Mouse (Mus musculus) cerebellum, adult 2 months (tissue): ENCODE measurements around the gene Trim54. TPM values are rescaled to one million over a fixed set of nuclear protein-coding genes. Genes with fewer than 3 reads are reported as not detected.

Source experiments
- DNase-seq, 2 experiments: peaks; one replicate each; pipeline ENCODE4 v3.0.0; 2021
- H3K27ac ChIP-seq: fragments of 200-500 bp; 2 replicates; pipeline ENCODE4 v1.5.1; 2012; ENCODE audit warnings: low read length, control low read depth, inconsistent platforms; ENCODE audit not compliant: insufficient read depth
- H3K27me3 ChIP-seq: fragments of 200-500 bp; 2 replicates; pipeline ENCODE4 v1.6.1; 2012; ENCODE audit warnings: inconsistent platforms, mild to moderate bottlenecking, low read length, moderate library complexity; ENCODE audit not compliant: control insufficient read depth, insufficient read depth
- H3K4me1 ChIP-seq: fragments of 200-500 bp; 2 replicates; pipeline ENCODE4 v1.6.1; 2011; ENCODE audit warnings: low read length; ENCODE audit not compliant: control insufficient read depth, insufficient read depth
- H3K4me3 ChIP-seq: fragments of 200-500 bp; replicated peaks from 2 replicates; pipeline ENCODE3; 2011; ENCODE audit warnings: mild to moderate bottlenecking, low read depth, low read length, control low read depth; ENCODE audit not compliant: insufficient read depth
- CTCF ChIP-seq: fragments of 200-500 bp; IDR thresholded peaks from 2 replicates; pipeline ENCODE4 v1.5.1; 2011; ENCODE audit warnings: low read depth, mild to moderate bottlenecking, control low read depth, low read length, moderate library complexity, borderline replicate concordance; ENCODE audit not compliant: insufficient read depth
- POLR2A ChIP-seq: fragments of 200-500 bp; IDR thresholded peaks from 2 replicates; pipeline ENCODE4 v1.6.1; 2011; ENCODE audit warnings: low read length, control low read depth, borderline replicate concordance; ENCODE audit not compliant: insufficient read depth
- WGBS: fragments of 180-500 bp; shearing (Covaris S2); methylation state at CpG from one replicate; pipeline ENCODE4 v1.1.7; 2018; 5-methylcytosine and 5-hydroxymethylcytosine counted together
- polyA plus RNA-seq: library from polyadenylated mRNA; depleted of rRNA; stranded (reverse); fragments of >200 nt; gene quantifications from 2 replicates; pipeline ENCODE4 v1.2.3, GENCODE M21; 2012

The Trim54 gene
- polyA plus RNA-seq, 1 experiment = not detected

DNA sequence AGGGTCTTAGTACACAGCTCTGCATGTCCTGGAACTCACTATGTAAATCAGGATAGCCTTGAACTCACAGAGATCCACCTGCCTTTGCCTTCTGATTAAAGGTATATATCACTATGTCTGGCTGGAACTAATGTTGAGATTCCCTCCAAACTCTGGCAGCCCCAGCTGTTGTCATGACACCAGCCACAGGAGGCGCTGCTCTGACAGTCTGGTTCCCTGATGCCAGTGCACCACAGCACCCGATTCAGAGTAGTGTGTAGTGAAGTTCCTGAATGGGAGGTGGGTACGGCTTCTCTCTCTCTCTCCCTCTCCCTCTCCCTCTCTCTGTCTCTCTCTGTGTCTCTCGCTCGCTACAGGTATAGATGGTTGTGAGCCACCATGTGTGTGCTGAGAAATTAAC lies 34.2 kb upstream of the Trim54 start:
- TF ChIP-seq CTCF (peak; percentile 52), POLR2A (no peak)
- no peak for DNase-seq
- no peaks in the 10 kb centered on the region for H3K27me3 ChIP-seq
- H3K27ac ChIP-seq = no peak overlapping the region
- 12% methylated on average over 5 of the region's 5 CpGs for WGBS
- H3K4me1 ChIP-seq = no peaks in the 10 kb centered on the region
- H3K4me3 ChIP-seq = no peak overlapping the region

DNA sequence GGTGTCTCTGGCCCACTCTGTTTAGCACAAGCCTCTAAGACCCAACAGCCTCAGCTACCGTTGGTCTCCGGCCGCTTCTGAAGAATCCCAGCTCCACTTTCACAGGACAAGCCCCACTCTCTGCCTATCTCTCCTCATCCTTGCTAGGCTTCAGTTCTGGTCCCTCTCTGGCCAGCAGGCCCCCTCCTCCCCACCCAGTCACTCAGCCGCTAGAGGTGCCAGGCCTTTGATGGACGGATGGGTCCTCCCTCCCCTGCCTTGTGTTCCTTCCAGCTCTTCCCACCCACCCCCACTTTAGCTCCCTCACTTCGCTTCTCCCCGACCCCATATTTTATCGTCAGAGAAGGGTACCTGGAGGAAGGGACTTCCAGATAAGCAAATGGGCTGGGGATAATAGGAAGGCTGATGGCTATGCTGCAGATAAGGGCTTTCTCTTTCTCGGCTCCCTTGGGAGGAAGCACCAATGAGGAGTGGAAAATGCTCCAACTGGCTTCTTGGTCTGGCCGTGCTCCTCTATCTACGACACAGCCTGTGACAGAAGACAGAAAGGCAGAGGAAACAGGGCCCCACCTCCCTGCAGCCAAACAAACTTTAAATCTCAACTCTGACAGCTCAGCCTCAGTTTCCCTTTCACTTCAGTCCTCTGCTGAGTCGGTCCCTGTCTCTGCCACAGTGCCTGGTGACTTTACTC lies 33.4 kb upstream of the Trim54 start:
- H3K27ac ChIP-seq = no peak overlapping the region
- WGBS = 37% methylated on average over 12 of the region's 12 CpGs
- H3K4me1 ChIP-seq = no peaks in the 10 kb centered on the region
- no peaks in the 10 kb centered on the region for H3K27me3 ChIP-seq
- no peak for DNase-seq
- no peak overlapping the region for H3K4me3 ChIP-seq
- TF ChIP-seq CTCF (no peak), POLR2A (no peak)

DNA sequence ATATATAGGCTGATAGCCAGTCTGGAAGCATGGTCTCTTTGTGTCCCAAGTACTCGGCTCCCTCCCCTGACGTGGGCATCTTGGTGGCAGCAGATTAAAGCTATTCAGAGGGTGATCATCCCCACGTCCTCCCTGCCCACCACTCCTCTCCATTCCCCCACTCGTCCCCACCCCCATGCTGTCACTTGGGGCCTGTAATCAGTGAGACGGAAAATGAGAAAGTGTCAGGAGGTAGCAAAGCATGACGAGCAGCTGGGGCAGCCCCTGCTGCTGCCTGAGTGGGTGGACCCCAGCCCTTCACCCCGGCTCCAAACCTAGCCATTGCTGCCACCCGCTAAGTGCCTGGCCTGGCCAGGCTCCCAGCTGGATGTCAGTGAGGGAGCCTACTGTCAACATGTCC lies 32.6 kb upstream of the Trim54 start:
- H3K4me3 ChIP-seq = no peak overlapping the region
- H3K27ac ChIP-seq = no peak overlapping the region
- H3K27me3 ChIP-seq = no peaks in the 10 kb centered on the region
- WGBS = 9% methylated on average over 8 of the region's 8 CpGs
- no peaks in the 10 kb centered on the region for H3K4me1 ChIP-seq
- no peak for DNase-seq
- TF ChIP-seq POLR2A (no peak), CTCF (no peak)

DNA sequence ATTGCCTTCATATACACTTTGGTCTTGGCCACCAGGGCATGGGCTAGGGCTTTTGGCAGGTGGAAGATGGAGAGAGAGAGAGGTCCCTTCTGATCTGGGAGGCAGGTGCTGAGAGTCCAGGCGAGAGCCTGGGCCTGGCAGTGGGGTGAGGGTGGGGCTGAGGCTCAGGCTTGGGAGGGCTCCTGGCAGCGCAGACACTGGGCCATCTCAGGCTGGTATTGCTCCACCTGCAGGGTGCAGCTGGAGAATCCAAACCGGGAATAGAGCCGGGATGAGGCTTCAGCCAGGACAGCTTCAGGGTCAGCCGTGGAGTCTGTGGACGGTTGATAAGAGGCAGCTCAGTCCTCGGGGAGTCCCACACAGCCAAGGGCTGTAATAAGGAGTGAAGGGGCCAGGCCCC lies 29.9 kb upstream of the Trim54 start:
- Histone ChIP-seq H3K4me3 (no peak overlapping the region), H3K27me3 (no peaks in the 10 kb centered on the region), H3K4me1 (no peaks in the 10 kb centered on the region), H3K27ac (no peak overlapping the region)
- 19% methylated on average over 7 of the region's 7 CpGs for WGBS
- TF ChIP-seq CTCF (no peak), POLR2A (no peak)
- no peak for DNase-seq

DNA sequence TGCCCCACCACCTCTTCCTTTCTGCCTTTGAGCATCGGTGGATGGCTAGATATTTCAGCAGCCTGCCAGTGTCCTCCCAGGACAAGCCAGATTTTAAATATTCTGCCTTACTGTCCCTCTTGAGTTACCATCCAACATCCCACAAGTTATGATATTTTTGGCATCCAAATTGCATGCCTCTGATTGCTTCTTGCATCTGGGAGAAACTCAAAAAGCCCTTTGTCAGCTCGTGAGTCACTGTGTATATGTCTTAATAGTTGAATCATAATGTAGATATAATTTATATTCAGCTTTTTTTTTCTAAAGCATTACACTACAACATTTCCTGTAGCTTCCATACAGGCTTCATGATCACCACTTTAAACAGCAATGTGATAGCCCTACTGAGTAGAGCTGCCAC lies 29.4 kb upstream of the Trim54 start:
- WGBS = 77% methylated on average over 2 of the region's 2 CpGs
- Histone ChIP-seq H3K4me3 (no peak overlapping the region), H3K27me3 (no peaks in the 10 kb centered on the region; the same call in 1 of the 2 replicates), H3K4me1 (no peaks in the 10 kb centered on the region), H3K27ac (no peak overlapping the region)
- no peak for TF ChIP-seq POLR2A
- no peak for TF ChIP-seq CTCF
- DNase-seq = no peak

DNA sequence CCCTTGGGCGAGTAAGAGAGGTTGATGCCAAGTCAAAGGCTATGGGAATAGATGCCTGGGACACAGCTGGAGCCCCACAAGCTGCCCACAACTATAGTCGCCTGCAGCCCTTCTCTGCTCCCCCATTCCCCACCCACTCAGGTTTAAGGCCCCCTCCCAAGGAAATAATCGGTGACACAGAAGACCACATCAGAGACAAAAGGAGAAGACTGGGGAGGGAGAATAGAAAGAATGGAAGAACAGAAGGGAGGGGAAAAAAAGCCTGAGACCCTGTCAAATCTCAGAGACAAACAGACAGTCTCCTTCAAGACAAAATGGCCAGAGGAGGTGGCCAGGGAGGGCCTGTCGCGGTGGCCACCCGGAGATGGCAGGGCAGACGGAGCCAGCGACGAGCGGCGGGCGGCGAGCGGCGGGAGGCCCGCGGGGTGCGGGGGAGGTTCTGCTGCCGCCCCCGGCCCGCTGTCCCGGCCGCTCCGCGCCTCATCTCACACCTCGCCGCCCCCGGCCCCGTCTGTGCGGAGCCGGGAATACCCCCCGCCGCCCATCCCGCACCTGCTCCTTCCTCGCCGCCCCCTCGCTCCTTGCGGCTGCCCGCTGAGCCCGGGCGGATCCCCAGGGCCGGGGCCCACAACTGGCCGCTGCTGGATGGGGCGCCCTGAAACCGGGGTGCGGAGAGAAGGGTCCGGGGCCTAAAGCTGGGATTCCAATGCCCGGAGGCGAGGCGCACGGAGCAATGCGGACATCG lies 24.1 kb upstream of the Trim54 start:
- TF ChIP-seq CTCF (no peak), POLR2A (no peak)
- Histone ChIP-seq H3K4me1 (peaks cover 4% of the 10 kb centered on the region; the same call in 1 of the 2 replicates), H3K27me3 (peaks cover 6% of the 10 kb centered on the region; the same call in 1 of the 2 replicates), H3K4me3 (no peak overlapping the region), H3K27ac (no peak overlapping the region)
- no peak for DNase-seq
- 7% methylated on average over 49 of the region's 53 CpGs for WGBS

DNA sequence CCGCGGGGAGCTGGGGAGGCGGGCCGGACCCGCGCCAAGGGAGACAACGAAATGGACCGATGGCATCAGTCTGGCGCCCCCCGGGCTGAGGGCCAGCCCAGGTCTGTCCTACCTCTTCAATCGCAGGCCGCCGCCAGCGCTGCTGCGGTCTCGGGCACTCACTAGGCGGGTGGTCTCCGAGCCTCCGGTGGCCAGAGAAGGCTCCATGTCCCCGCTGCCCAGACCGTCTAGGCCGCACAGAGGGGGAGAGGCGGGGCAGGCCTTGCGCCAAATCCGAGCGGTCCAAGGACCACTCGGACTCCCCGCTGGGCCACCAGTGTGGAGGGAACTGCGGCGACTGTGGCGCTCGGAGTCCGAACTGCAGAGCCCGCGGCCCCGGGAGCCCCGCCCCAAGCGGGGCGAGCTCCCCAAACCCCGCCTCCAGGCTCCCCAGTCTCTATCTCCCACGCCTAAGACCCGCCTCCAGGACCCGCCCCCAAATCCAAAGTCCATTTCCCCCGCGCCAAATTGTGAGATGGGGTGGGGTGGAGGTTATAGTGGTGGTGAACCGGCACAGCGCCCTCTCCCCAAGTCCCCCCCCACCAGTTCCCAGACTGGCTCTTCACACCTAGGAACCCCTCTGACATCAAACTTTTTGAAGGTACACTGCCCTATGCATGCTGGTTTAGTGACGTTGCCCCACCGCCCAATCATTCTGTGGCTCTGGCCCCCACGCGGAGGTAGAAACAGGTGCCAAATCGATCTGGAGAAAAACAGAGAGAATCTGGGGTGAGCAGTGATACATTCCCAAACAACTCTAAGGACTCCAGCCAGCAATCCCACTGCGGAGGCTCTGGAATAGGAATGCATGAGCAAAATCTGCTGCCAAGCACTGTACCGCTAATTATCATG lies 23.1 kb upstream of the Trim54 start:
- no peak for DNase-seq
- no peak overlapping the region for H3K27ac ChIP-seq
- TF ChIP-seq POLR2A = no peak
- no peak for TF ChIP-seq CTCF
- H3K4me3 ChIP-seq = no peak overlapping the region
- H3K4me1 ChIP-seq = peaks cover 4% of the 10 kb centered on the region; the same call in 1 of the 2 replicates
- peaks cover 6% of the 10 kb centered on the region; the same call in 1 of the 2 replicates for H3K27me3 ChIP-seq
- 2% methylated on average over 44 of the region's 54 CpGs for WGBS
